Mouse (Mus musculus) kidney, postnatal 36 days (tissue): ENCODE results near the gene Setx.
A peak's percentile ranks its signal among the peaks of the same experiment; 100 is the strongest.

Source experiments
- DNase-seq, 2 experiments: peaks; one replicate each; pipeline ENCODE4 v3.0.0; 2021 to 2022; ENCODE audit warnings: mixed read lengths in 2 of 2

Setx gene

DNA sequence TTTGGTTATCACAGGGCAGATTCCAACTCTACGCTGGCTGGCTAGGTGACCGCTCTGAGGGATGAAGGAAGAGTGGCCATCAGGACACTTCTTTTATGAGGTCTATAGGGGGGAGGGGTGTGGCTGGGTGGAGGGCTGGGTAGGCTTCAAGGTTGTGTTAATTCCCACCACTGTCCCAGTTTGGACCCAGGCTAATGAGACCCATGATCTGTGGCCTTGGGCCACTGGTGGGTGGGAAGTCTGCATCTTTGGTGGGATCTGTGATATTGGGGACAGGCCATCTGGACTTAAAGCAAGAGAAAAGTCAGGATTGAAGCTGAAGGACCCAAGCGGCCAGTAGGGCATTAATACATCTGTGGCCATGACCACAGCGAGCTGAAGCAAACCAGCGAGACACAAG is 94.8 kb downstream of the Setx start:
- no peak for DNase-seq

DNA sequence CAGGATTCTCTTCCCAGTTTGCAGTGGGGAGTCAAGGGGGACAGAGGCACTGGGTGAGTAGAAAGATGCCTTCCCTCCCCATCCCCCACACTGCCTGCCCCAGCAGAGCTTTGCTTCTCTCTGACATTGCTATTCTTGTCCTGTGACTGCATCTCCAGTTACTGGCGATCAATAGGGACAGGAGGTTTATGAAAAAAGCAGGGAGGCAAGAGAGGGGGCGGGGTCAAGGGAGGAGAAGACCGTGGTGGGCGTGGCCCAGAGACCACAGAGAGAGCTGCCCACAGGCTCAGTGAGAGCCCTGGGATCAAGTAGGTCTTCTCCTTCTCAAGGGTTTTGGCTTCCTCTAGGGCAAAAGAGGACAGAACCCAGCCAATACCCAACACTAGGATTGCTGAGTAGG is 98.3 kb downstream of the Setx start:
- peak in 1 of 2 experiments; percentile 27 for DNase-seq

DNA sequence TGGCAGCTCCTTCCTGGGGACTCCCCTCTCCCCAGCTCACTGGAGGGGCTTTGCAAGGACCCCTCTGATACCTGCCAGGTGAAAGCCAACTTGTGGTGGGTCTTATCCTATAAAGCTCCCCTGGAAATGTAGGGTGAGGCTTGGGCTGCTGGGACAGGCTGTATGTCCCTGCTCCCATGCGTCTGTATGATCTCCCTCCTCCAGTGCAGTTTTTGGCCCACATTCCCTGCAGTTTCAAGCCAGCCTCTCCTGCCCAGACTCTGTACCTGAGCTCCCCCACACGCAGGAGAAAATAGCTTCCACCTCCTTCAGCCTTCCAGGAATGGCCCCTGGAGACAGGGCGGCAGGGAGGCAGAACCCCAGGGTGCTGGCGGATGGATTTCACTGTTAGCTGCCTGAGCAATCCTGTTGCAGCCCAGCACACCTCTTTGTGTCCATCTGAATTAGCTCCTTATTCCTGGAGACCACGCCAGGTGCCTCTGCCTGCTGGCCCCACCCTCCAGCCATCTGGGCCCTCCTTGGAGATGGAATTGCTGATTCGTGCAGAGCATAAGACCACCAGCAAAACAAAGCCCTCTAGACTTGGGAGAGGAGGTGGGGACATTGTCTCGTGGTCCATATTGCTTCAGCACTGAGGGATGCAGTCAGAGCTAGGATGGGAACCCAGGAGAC is 99.7 kb downstream of the Setx start:
- DNase-seq, result no peak

DNA sequence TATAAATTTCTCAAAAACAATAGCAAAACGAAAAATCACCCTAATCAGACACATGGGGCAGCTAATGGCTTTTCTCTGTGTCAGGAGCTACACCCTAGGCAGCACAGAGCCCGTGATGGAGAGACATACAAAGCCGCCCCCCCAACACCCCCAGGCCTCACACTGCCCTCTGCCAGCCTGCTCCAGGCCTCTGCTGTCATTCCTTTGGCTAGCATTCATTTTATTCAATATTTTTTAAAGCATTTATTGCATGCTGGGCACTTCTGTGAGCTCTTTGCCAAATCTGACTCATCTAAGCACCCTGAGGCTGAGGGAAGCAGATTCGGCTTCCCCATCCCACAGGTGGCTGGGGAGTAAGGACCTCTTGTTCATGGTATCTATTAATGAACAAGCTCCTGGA is 102.7 kb downstream of the Setx start:
- DNase-seq, result no peak

DNA sequence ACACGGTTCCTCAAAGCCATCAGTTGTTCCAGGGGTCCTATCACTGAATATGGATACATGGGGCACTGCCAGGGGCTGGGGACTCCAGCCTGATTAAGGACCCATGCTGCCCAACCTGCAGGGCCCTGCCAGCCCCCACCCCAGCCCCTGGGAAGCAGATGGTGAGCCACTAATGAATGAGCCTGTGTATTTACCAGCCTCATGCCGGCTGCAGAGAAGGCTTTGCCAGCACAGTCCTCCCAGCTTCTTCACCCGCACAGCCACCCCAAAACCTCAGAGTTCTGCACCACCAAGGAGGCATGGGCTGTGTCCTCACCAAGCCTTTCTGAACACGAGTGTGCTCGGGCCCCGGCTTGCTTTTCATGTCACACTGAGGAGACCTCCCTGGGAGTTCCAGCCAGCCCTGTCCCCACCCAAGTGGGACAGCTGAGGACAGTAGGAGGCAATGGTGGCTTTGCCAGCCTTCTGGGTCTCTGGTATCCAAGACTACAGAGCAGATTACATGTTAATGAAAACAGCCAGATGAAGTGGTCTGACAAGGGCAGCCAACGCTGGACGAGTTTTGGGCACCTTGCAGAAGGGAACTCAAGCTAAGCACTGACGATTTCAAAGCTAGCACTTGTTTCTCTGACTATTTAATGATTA is 106.3 kb downstream of the Setx start:
- no peak for DNase-seq
